Mouse (Mus musculus) monocyte, adult 5-6 weeks (primary cell): Measurements from ENCODE around the gene Stk26. TPM values are rescaled to one million over a fixed set of nuclear protein-coding genes. Genes with fewer than 3 reads are reported as not detected.

ENCODE experiments used
- ATAC-seq: fragments of 153-309, 156-312 bp; replicated peaks from 2 replicates; pipeline ENCODE4 v1.8.0; 2017; ENCODE audit warnings: mild to moderate bottlenecking; ENCODE audit not compliant: low TSS enrichment, insufficient number of reproducible peaks, severe bottlenecking, poor library complexity, low FRiP score
- total RNA-seq: library from RNA; stranded (forward); fragments of 200-1000, 200-491, 200-594 nt; gene quantifications from 3 replicates; pipeline ENCODE4 v1.2.3, GENCODE M21; 2017

Gene Stk26
- total RNA-seq, 1 experiment from 2014 or later, result 41.8 TPM

- ATAC-seq, result no peak
These were observed 76.5 kb downstream of the Stk26 start for GRCm38 (mm10) chrX:50917389-50917788.

GRCm38 (mm10) chrX:50918754-50919153 lies 77.9 kb downstream of the Stk26 start:
- ATAC-seq, result no peak

- ATAC-seq, result no peak
These were observed 84.0 kb downstream of the Stk26 start for GRCm38 (mm10) chrX:50924629-50925364.

- no peak for ATAC-seq
These were observed 86.2 kb downstream of the Stk26 start for GRCm38 (mm10) chrX:50926893-50927545.

- ATAC-seq, result no peak
These were observed 89.5 kb downstream of the Stk26 start for GRCm38 (mm10) chrX:50930309-50930708.

GRCm38 (mm10) chrX:50937117-50937516 lies 96.3 kb downstream of the Stk26 start:
- no peak for ATAC-seq

GRCm38 (mm10) chrX:50942610-50943009 lies 101.8 kb downstream of the Stk26 start, which contains the start of gene Frmd7:
Gene Frmd7, minus strand, starts transcription at chrX:50942710.
- no peak for ATAC-seq

Other genes with a start within 250 kb of the Stk26 start
- gene Frmd7, start 101.7 kb downstream of the Stk26 start, total RNA-seq, result 0.58 TPM in 1 of 3 replicates, not detected in the others
- 59.8 to 67.6 TPM (median 66.7 TPM) in 3 replicates for gene Rap2c, start 177.0 kb downstream of the Stk26 start, total RNA-seq